Mouse (Mus musculus): ENCODE measurements around the gene Dusp2.

DNA sequence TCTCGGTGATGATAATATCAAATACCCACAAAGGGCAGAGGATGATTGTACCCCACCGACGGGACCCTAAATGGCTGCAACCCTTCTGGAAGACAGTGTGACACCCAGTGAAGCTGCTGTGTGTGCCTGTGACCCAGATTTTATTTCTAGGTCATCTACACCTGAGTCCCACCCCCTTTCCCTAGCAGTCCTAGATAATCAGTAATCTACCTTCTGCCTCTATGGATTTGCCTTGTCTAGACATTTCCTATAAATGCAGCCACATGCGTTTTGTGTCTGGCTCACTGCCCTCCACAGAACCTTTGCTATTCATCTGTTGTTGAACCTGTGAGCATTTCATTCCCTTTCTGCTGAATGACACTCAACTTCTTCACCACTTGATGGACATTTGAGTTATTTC, 17.9 kb downstream of the Dusp2 start:
- TF ChIP-seq CTCF (IDR thresholded peaks at IDR 0.05) = no peak
- TF ChIP-seq EP300 (IDR thresholded peaks at IDR 0.05) = no peak
